Mouse (Mus musculus): ENCODE results near the gene Pramef25. TPM values are rescaled to one million over a fixed set of nuclear protein-coding genes. Genes with fewer than 3 reads are reported as not detected.
A peak's percentile ranks its signal among the peaks of the same experiment; 100 is the strongest.
"Not testable (repeated sequence)": the region's sequence is repeated elsewhere in the genome, so short reads cannot be mapped to it uniquely, and the experiment has no call there.

The Pramef25 gene
- not detected for total RNA-seq (2021)

- not testable (repeated sequence) for DNase-seq (ENCODE audit: low spot score)
These were observed at the start of gene Pramef25 for GRCm38 (mm10) chr4:143950916-143951315. Gene Pramef25, minus strand, starts transcription at chr4:143951016.

DNA sequence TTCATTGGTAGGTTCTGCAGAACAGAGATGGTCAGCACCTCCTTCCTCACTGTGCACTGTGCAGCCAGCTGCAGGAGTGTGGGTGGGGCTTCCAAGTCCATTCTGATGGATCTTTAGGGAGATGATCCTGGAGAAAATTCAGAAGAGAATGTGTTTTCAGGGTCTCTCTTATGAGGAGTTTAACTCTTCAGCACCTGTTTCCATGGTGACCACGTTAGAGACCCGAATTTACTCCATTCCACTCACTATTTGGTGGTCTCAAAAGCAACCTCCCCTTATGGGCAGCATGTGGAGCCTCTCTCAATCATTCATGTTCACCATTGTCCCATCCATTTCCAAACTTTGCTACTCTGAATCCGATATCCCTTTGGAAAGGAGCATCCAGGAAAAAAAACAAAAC lies 43.5 kb upstream of the Pramef25 start, which contains the start of gene Pramef17:
TSS of gene Pramef17 (minus strand) at position 101 of the 400 bp plus-strand sequence.
- intact Hi-C loops (cut with DNase I), result not testable (repeated sequence)

More at GRCm38 (mm10) chr4:143950916-143951315, at the start of gene Pramef25:
- intact Hi-C loops (cut with DNase I), result not testable (repeated sequence)

GRCm38 (mm10) chr4:143988126-143988525 lies 37.3 kb upstream of the Pramef25 start:
- DNase-seq (ENCODE audit: low spot score), result peak; percentile 60
- intact Hi-C loops (cut with DNase I), result not testable (repeated sequence)

More for the DNA sequence above, 43.5 kb upstream of the Pramef25 start, which contains the start of gene Pramef17:
- DNase-seq (ENCODE audit: low spot score), result not testable (repeated sequence)

- peak; percentile 69 for DNase-seq (ENCODE audit: low spot score)
- intact Hi-C loops (cut with DNase I), result not testable (repeated sequence)
These were observed 36.7 kb upstream of the Pramef25 start for GRCm38 (mm10) chr4:143987475-143987941.

GRCm38 (mm10) chr4:143985733-143986132 lies 34.9 kb upstream of the Pramef25 start:
- DNase-seq (ENCODE audit: low spot score), result peak; percentile 54
- intact Hi-C loops (cut with DNase I), result not testable (repeated sequence)

- intact Hi-C loops (cut with DNase I), result not testable (repeated sequence)
- peak; percentile 13 for DNase-seq (ENCODE audit: low spot score)
These were observed 34.3 kb upstream of the Pramef25 start for GRCm38 (mm10) chr4:143985165-143985564.

- DNase-seq (ENCODE audit: low spot score); intact Hi-C loops (cut with DNase I): not testable (repeated sequence)
These were observed 32.6 kb upstream of the Pramef25 start for GRCm38 (mm10) chr4:143983446-143983845.

DNA sequence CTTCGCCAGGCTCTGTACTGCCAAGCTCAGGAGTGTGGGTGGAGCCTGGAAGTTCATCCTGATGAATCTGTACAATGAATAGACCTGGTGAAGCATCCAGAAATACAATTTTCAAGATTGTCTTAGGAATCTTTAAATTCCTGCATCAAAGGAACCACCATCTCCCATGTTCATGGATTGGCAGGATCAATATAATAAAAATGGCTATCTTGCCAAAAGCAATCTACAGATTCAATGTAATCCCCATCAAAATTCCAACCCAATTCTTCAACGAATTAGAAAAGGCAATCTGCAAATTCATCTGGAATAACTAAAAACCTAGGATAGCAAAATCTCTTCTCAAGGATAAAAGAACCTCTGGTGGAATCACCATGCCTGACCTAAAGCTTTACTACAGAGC lies 16.0 kb upstream of the Pramef25 start, which contains the start of gene Gm13101:
TSS of gene Gm13101 (minus strand) at position 101 of the 400 bp plus-strand sequence.
- DNase-seq (ENCODE audit: low spot score); intact Hi-C loops (cut with DNase I): not testable (repeated sequence)

- DNase-seq (ENCODE audit: low spot score); intact Hi-C loops (cut with DNase I): not testable (repeated sequence)
These were observed 50.5 kb downstream of the Pramef25 start, which contains the start of gene Pramef6 for GRCm38 (mm10) chr4:143900280-143900679. Gene Pramef6, minus strand, starts transcription at chr4:143900380.

Other genes starting within 250 kb of the Pramef25 start
- not detected for gene Gm13089, start 248.3 kb downstream of the Pramef25 start, total RNA-seq (2021)
- gene Gm13078, start 231.6 kb downstream of the Pramef25 start, total RNA-seq (2021), result not detected
- gene Gm13023, start 161.7 kb downstream of the Pramef25 start, total RNA-seq (2021), result not detected
- gene Gm13084, start 134.9 kb downstream of the Pramef25 start, total RNA-seq (2021), result not detected
- not detected for gene Gm13103, start 104.5 kb downstream of the Pramef25 start, total RNA-seq (2021)
- gene Pramef6, start 50.6 kb downstream of the Pramef25 start, total RNA-seq (2021), result not detected
- gene Gm13101, start 15.9 kb upstream of the Pramef25 start, total RNA-seq (2021), result not detected
- not detected for gene Pramef17, start 43.4 kb upstream of the Pramef25 start, total RNA-seq (2021)
- not detected for gene Pramel4, start 108.1 kb upstream of the Pramef25 start, total RNA-seq (2021)
- not detected for gene Gm13102, start 155.5 kb upstream of the Pramef25 start, total RNA-seq (2021)
- gene Oog3, start 211.6 kb upstream of the Pramef25 start, total RNA-seq (2021), result not detected
- gene Oog2, start 239.7 kb upstream of the Pramef25 start, total RNA-seq (2021), result not detected

Measured in heart, postnatal 25 days (tissue).